Mouse (Mus musculus) mouse embryonic stem cell (cell line): ENCODE results near the gene Astn2.

Experiments
- in situ Hi-C, 2 experiments: fragments of 300-500 bp; cut with MboI; formaldehyde crosslinking; loops; 1 replicate in 1 of 2; 3 replicates in 1 of 2; pipeline ENCODE4 v1.14.3; 2019 to 2020; ENCODE audit warnings: low sequenced_read_pairs in 2 of 2, low pct_unique_long_range_greater_than_20kb in 1 of 2, mixed read lengths in 1 of 2; ENCODE audit not compliant: unreplicated experiment in 1 of 2

Astn2 gene

DNA sequence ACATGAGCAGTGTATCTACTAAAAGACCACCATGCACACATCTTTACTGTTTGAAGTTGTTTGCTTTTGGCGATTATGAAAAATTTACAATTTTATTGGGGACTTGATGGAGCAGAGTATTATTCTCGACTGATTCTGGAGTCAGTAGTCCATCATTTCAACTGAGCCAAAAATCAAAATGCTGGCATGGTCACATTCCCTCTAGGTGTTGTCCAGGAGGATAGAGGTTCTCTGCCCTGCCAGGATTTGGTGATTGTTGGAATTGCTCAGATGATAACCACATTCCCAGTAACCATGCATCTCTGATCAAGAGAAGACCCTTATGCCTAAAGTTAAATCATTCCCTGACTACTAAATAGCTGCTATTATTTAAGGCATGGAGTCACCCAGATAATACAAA lies 83.4 kb downstream of the Astn2 start:
- in situ Hi-C loops, result no loop called here

DNA sequence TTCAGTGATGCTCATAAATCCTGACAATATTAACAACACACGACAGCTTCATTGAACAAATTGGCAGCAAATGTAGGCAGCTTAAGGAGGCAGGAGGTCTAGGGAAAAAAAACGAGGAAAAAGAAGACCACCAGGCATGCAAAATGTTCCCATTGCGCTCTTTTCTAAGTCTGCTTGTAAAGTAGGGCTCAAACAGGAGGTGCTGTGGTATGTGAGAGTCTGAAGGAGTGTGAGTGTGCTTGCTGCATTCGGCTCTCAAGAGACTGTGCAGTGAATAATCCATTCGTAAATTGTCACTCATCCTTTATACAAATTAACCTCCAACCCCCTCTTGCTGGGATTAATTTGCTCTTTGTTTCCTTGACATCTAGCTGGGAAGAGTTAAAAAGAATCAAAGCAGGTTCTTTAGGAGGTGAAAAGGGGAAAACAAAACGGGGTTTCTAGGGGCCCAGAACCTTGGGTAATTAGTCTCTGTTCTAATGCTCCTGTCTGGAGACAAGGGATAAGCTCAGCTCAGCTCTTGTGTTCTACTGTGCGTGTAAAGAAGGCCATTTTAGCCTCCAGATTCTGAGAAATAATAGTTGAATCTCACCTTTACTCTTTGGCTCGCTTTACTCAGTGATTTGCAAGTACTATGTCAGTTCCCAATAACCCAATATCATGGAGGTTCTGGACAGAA lies 89.5 kb downstream of the Astn2 start:
- in situ Hi-C loops, result no loop called here

GRCm38 (mm10) chr4:66312733-66313132 lies 91.7 kb downstream of the Astn2 start:
- in situ Hi-C loops, result no loop called here

GRCm38 (mm10) chr4:66310315-66311020 lies 93.9 kb downstream of the Astn2 start:
- in situ Hi-C loops, result no loop called here

GRCm38 (mm10) chr4:66306377-66306776 lies 98.0 kb downstream of the Astn2 start:
- in situ Hi-C loops, result no loop called here

DNA sequence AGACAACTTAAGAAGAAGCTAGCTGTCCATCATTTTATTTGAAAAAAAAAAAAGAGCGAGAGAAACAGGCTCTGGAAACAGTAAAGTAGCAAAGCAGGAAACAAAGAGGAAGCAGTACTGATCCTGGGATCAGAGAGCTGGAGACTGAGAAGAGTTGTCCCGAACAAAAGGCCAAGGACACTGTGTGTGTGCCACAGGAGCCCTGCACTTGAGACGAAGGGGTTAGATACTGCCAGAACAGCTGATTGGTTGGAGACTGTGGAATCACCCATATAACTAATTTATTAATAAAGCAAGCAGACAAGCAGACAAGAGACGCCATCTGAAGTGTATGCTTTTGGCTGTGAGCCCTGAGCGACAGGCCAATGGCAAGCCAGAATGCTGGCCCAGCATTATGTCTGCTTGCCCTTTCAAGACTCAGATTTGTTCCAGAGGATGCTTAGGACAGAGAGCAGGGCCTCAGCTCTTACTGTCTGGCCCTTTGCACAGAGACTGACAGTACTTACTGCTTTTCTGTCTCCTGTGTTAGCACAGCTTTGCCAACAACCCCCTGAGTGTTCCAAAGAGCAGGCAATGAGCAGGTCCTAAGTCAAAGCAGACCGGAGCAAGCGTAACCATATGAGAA lies 101.6 kb downstream of the Astn2 start:
- in situ Hi-C loops, result no loop called here

- in situ Hi-C loops, result no loop called here
Measured at GRCm38 (mm10) chr4:66285034-66285433, 119.4 kb downstream of the Astn2 start.

- in situ Hi-C loops, result no loop called here
Measured at GRCm38 (mm10) chr4:66276096-66276495, 128.3 kb downstream of the Astn2 start.

DNA sequence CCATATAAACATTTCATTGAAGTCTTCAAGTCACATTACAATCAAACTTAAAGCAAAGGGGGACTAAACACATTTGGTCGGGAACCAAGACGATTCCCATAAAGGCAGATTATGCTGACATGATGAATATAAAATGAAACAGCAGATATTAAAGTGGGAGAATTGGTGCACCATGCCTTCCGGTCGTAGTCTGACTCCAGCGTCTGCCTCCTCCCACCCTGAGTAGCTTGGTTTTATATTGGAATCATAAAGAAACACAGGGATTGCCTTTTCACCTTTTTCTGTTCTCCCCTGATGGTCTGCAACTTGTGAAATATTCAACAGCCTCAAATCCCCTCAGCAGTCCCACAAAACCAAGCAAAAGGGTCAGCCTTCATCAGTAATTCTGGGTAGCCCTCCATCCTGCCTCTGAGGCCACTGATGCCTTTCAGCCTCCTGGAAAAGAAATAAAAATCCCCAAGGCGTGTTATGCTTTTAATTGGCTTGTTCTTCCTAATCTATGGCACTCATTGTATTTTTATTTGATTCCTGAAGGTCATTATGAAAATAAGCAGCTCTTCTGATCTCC lies 132.8 kb downstream of the Astn2 start:
- in situ Hi-C loops, result no loop called here

- in situ Hi-C loops, result no loop called here
Measured at GRCm38 (mm10) chr4:66264031-66264430, 140.4 kb downstream of the Astn2 start.

GRCm38 (mm10) chr4:66261276-66261675 lies 143.1 kb downstream of the Astn2 start:
- in situ Hi-C loops, result no loop called here

DNA sequence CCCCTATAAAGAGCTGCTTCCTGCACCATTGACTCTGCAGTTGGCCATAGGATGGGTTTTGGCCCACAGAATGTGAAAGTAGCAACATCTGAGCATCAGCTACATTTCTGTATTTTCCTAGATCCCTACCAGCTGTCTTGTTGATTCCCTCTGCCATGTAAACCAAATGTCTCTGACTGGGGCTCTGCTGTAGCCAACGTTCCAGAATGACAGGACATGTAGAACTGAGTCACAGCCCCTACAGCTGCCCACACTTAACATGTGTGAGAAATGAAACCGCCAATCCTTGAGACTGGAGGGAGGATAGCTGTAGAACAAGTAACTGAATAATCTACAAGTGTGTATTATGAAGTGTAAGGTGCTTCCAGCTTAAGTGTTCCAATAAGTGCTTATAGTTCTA lies 145.5 kb downstream of the Astn2 start:
- in situ Hi-C loops, result no loop called here

DNA sequence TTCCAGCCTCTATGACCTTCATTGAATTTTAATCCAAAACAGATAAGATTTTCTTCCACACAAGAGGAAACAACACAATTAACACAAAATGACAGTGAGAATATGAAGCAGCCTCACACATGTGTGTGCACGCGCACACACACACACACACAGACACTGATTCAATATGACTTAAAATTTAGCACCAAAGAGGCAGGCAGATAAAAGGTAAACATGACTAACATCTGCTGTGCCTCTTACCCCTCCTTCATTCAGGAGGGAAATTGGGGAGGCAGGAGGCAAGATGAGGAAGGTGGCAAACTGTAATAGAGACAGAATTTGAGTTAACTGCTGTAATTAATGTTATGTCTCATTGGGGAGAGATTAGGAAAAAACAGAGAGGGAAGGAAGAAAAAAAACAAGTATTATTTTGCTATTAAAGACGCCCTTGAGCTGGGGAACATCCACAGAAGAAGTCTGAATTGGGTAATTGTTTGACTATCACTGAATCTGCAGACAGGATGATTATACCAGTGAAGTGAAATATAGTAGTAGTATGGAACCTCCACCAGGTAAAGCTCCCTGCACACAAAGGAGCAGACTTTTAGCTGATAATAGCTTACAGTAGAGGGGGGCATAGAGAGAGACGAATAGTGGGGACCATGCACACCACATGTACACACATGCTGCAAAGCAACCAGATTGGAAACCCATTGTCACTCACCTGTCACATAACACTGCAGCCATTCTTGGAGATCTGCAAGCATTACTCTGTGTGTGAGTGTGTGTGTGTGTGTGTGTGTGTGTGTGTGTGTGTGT lies 149.5 kb downstream of the Astn2 start:
- in situ Hi-C loops, result no loop called here

GRCm38 (mm10) chr4:66248521-66248920 lies 155.9 kb downstream of the Astn2 start:
- in situ Hi-C loops, result no loop called here

DNA sequence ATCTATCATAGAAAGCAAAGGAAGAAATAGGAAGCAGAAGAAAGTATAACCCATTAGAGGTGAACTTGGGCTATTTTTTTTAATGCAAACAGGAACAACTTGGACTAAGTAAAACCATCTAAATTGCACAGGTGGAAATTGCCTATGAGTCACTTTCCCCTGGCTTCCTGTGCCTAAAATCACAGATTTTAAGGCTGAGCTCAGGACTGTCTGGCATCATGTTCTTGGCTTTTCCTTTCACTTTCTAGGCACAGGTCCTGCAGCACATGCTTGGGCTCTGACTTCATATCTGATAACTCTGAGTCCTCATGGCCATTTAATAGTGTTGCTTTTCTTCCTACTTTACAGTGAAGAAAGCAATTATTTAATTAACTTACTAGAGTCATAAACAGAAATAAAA lies 161.7 kb downstream of the Astn2 start:
- in situ Hi-C loops, result no loop called here

GRCm38 (mm10) chr4:66232799-66233198 lies 171.6 kb downstream of the Astn2 start:
- in situ Hi-C loops, result no loop called here

DNA sequence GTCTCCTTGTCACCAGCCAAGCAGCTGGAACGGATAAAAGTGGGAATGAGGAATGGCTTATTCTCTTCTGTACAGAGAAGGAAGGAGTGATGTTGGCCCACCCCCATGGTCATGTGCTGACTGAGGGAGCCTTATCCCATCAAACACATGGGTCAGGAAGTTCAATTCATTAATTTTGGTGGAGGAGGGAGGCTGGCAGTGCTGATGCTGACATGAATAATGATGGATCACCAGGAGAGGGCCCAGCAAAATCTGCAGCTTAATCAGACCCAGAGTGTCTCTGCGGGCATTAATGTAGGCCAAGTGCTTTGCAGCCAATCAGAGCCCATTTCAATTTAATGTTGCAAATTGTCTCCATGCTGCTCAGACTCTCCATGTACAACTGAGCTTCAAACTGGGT lies 172.1 kb downstream of the Astn2 start:
- in situ Hi-C loops, result no loop called here

DNA sequence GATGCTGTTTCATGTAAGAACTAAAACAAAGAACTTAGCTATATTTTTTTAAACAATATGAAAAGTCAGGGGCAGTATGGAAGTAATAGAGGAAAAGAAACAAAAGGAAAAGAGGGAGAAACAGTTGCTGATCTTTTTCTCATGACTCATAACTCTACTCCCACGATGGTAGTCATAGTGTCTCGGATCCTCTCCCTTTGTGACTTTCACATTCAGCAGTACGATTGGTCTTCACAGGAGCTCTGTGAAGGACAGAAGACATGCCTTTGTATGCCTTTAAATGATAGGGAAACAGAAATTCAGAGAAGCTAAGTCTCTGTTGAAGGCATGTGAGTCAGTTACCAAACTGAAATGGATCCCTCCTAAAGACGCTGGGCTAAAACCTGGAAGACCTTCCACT lies 173.7 kb downstream of the Astn2 start:
- in situ Hi-C loops, result no loop called here
